Mouse (Mus musculus) ES-Bruce4 (cell line): ENCODE results near the gene Thsd7b.

ENCODE experiments used
- CTCF ChIP-seq: IDR thresholded peaks from one replicate; pipeline ENCODE4 v1.8.1; 2011; ENCODE audit warnings: low read depth, low read length
- EP300 ChIP-seq: IDR thresholded peaks from 2 replicates; pipeline ENCODE4 v1.6.1; 2011; ENCODE audit warnings: low read depth, low read length; ENCODE audit not compliant: insufficient read depth
- POLR2A ChIP-seq: IDR thresholded peaks from one replicate; pipeline ENCODE4 v1.8.1; 2011; ENCODE audit warnings: low read length; ENCODE audit not compliant: insufficient read depth

- TF ChIP-seq POLR2A (no peak), CTCF (no peak), EP300 (no peak)
Measured at GRCm38 (mm10) chr1:129644252-129644861, 371.3 kb downstream of the Thsd7b start.
